ENCODE assay signal across 19 mouse cellular contexts in genomic region chr16:41786704-41787103, GRCm38 (mm10).
DNase-seq lines count a peak whose midpoint lies in the region; ATAC-seq lines count a peak whose summit lies in the region.
"Had no signal": no experiment of that assay in that cellular context is flagged by ENCODE, and none has a peak within 500 bp of the region (broad histone marks: within the 10 kb centered on the region; RNA-seq: fewer than 3 reads in every experiment).

No protein-coding gene starts in this region.

- no peaks in the 10 kb centered on the region for H3K36me3 ChIP-seq in forebrain, embryonic 12.5 days (replicated peaks)
- no peaks in the 10 kb centered on the region for H3K36me3 ChIP-seq in forebrain, embryonic 16.5 days (ENCODE audit: control insufficient read depth, insufficient read depth)
- H3K36me3 ChIP-seq in hindbrain, embryonic 16.5 days (ENCODE audit: control insufficient read depth, insufficient read depth, low read length), result no peaks in the 10 kb centered on the region
- H3K36me3 ChIP-seq: embryonic facial prominence, embryonic 13.5 days; heart, embryonic 15.5 days; hindbrain, embryonic 13.5 days; intestine, embryonic 15.5 days had no signal

- H3K9ac ChIP-seq in forebrain, embryonic 12.5 days, result no peak overlapping the region
- H3K9ac ChIP-seq in forebrain, embryonic 16.5 days (replicated peaks; ENCODE audit: low read depth, low read length), result no peak overlapping the region
- no peak overlapping the region for H3K9ac ChIP-seq in hindbrain, embryonic 16.5 days (ENCODE audit: low read depth, low read length)
- H3K9ac ChIP-seq: embryonic facial prominence, embryonic 13.5 days; heart, embryonic 15.5 days; hindbrain, embryonic 13.5 days; intestine, embryonic 15.5 days had no signal

- H3K27me3 ChIP-seq in forebrain, embryonic 12.5 days, result no peaks in the 10 kb centered on the region
- no peaks in the 10 kb centered on the region for H3K27me3 ChIP-seq in forebrain, embryonic 16.5 days (replicated peaks; ENCODE audit: control insufficient read depth, insufficient read depth, low read length)
- H3K27me3 ChIP-seq in hindbrain, embryonic 16.5 days (replicated peaks; ENCODE audit: control insufficient read depth, insufficient read depth, low read length), result no peaks in the 10 kb centered on the region
- H3K27me3 ChIP-seq: embryonic facial prominence, embryonic 13.5 days; heart, embryonic 15.5 days; hindbrain, embryonic 13.5 days; intestine, embryonic 15.5 days had no signal

- DNase-seq in retina, postnatal 1 day, result peak; percentile 74
- DNase-seq in retina, embryonic 14.5 days (ENCODE audit: low spot score), result no peak
- no peak for DNase-seq in urinary bladder, postnatal 14 days (ENCODE audit: low spot score)
- no peak for DNase-seq in urinary bladder, postnatal 4 days (ENCODE audit: low spot score in 2 of 2)
- DNase-seq: adrenal gland, postnatal 10 days; cerebellum, adult 18-20 months; cerebellum, adult 9-11 months; cerebellum, postnatal 36 days; gastrocnemius, postnatal 10 days; heart, adult 18-20 months; heart, postnatal 14 days had no signal

- H3K4me3 ChIP-seq in forebrain, embryonic 12.5 days (replicated peaks), result no peak overlapping the region
- no peak overlapping the region for H3K4me3 ChIP-seq in forebrain, embryonic 16.5 days (replicated peaks; ENCODE audit: low read length)
- H3K4me3 ChIP-seq in hindbrain, embryonic 16.5 days (ENCODE audit: low read length), result no peak overlapping the region
- H3K4me3 ChIP-seq: embryonic facial prominence, embryonic 13.5 days; heart, embryonic 15.5 days; hindbrain, embryonic 13.5 days; intestine, embryonic 15.5 days had no signal

- H3K9me3 ChIP-seq in forebrain, embryonic 12.5 days, result no peaks in the 10 kb centered on the region
- H3K9me3 ChIP-seq in forebrain, embryonic 16.5 days (ENCODE audit: control insufficient read depth, low read length), result no peaks in the 10 kb centered on the region
- H3K9me3 ChIP-seq in hindbrain, embryonic 16.5 days (ENCODE audit: control insufficient read depth, low read length), result no peaks in the 10 kb centered on the region
- H3K9me3 ChIP-seq: embryonic facial prominence, embryonic 13.5 days; heart, embryonic 15.5 days; hindbrain, embryonic 13.5 days; intestine, embryonic 15.5 days had no signal

- peak; percentile 82; the same call in 1 of the 2 replicates for ATAC-seq in forebrain, embryonic 12.5 days (ENCODE audit: low FRiP score)
- ATAC-seq in forebrain, embryonic 16.5 days, result peak; percentile 81
- no peak for ATAC-seq in hindbrain, embryonic 16.5 days
- ATAC-seq: intestine, embryonic 15.5 days had no signal

- H3K4me2 ChIP-seq in forebrain, embryonic 12.5 days, result no peak overlapping the region
- H3K4me2 ChIP-seq in forebrain, embryonic 16.5 days (ENCODE audit: low read length), result no peak overlapping the region
- no peak overlapping the region for H3K4me2 ChIP-seq in hindbrain, embryonic 16.5 days (ENCODE audit: low read length)
- H3K4me2 ChIP-seq: embryonic facial prominence, embryonic 13.5 days; heart, embryonic 11.5 days; heart, embryonic 15.5 days; hindbrain, embryonic 13.5 days; intestine, embryonic 15.5 days had no signal

- 0 out of 2 replicates have a peak overlapping the region, but pooled peaks have one; percentile 9 for H3K27ac ChIP-seq in forebrain, embryonic 12.5 days
- H3K27ac ChIP-seq in forebrain, embryonic 16.5 days (ENCODE audit: low read length), result no peak overlapping the region
- no peak overlapping the region for H3K27ac ChIP-seq in hindbrain, embryonic 16.5 days (ENCODE audit: low read depth, low read length)
- H3K27ac ChIP-seq: embryonic facial prominence, embryonic 13.5 days; heart, embryonic 15.5 days; hindbrain, embryonic 13.5 days; intestine, embryonic 15.5 days had no signal

- H3K4me1 ChIP-seq in forebrain, embryonic 12.5 days, result no peaks in the 10 kb centered on the region
- no peaks in the 10 kb centered on the region for H3K4me1 ChIP-seq in forebrain, embryonic 16.5 days (replicated peaks; ENCODE audit: control insufficient read depth, insufficient read depth, low read length)
- no peaks in the 10 kb centered on the region for H3K4me1 ChIP-seq in hindbrain, embryonic 16.5 days (ENCODE audit: control insufficient read depth, insufficient read depth, low read depth, low read length)
- H3K4me1 ChIP-seq: hindbrain, embryonic 13.5 days; intestine, embryonic 15.5 days had no signal

- WGBS in forebrain, embryonic 12.5 days, result 46% methylated on average over 3 of the region's 3 CpGs
- 17% methylated on average over 3 of the region's 3 CpGs for WGBS in forebrain, embryonic 16.5 days
- WGBS in hindbrain, embryonic 16.5 days, result 85% methylated on average over 3 of the region's 3 CpGs
